Mouse (Mus musculus): ENCODE data around the gene Ust.

Gene Ust

DNA sequence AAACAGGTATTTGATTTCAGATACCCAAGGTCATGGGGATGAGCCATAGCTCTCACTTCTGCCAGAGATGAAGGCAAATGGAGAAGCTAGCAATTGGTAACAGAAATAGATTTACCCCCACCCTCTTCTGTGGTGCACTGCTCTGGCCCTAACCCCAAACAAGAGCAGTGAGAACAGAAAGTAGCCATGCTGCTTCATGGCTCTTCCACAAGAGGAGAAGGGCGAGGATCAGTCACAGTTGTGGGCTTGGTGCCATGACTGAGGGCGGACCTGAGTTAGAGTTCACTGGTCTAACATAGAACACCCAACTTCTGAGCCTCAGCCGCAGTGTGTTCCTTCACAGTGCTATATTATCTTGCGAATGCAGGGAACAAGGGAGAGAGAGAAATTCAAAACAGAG is 13.8 kb downstream of the Ust start:
- no peak for DNase-seq (ENCODE audit: low read depth, low spot score)

DNA sequence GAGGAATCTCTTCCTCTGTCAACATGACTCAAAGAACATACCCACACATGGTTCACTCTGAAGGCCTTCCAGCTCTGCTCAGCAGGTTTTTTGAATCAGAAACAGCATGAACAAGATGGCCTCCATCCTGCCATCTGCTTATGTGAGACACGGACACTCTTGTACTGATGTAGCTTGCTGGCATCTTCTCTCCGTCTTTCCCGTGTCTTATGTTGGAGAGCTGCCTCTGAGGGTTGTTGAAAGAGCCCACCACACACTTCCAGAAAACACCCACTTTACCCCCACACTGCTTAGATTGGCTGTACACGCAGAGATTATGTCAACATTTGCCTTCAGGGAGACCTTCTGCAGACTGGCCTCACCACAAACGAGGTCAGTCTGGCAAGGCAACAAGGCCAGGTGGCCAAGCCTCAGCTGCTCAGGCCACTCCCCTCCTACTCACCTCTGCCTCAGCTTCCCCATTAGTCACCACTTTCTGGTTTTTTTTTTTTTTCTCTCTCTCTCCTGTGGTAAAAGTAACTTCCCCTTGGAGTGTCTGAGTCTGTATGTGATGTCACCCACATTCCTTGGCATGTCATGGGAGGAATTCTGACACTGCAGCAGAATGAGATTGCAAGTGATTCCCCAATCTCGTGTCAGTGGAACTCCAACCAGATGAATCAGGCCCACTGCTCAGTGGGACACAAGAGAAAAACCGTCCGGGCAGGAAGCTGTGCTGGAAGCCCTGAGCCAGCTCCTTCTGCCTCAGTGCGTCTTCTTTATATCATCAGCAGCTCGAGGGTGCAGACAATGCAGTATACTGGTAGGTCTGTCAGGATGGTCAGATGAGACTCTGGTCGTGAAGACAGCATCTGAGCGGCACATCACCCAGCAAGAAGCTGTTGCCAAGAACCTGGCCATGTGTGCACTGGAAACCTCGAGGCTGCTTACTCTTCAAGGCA is 19.4 kb downstream of the Ust start:
- DNase-seq (ENCODE audit: low read depth, low spot score) = no peak

DNA sequence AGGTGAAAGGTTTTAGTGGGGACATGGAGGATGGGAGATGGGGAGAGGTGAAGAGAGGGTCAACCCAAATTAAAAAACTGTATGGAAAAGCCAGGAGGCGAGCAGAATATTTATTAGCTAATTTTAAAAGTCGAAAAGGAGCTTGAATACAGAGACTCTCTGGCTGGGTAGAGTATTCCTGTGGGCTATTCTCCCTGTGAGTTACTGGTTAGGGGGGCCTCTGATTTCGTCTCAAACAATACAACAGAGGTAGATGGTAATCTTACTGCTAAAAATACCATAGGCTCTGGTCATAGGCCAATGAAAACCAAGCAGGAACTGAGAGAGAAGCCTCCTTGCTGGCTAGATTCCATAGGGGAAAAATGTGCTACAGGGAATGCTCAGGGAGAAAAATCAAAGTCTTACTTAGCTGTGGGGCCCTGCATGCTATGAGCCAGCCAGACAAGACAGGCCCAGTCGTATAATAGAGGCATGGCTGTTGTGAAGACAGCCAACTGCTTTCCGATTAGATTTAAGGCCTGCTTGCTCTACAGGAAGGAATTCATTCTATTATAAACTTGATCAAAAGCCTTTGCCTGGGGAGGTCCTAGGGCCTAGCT is 23.0 kb downstream of the Ust start:
- no peak for DNase-seq (ENCODE audit: low read depth, low spot score)

DNA sequence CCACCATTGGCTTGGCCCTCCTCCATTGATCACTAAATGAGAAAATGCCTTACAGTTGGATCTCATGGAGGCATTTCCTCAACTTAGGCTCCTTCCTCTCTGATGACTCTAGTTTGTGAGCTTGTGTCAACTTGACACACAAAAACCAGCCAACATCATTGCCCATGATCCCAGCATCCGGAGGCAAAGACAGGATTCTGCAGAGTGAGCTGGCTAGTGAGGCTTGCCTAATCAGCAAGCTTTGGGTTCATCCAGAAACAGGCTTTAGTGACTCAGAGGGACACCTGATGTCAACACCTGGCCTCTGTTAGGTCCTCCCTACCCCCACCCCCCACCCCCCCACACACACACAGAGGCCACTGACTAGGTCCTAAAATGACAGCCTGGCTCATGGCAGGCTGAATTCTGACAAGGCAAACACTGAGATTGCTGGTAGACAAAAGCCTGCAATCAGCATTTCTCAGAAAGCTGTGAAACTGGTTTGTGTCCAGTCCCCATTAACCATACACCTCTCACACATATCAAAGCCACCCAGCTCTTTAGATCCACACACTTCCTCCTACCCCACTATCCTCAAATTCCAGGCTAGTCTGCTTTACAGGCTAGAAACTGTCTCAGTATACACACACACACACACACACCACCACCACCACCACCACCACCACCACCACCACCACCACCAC is 26.6 kb downstream of the Ust start:
- DNase-seq (ENCODE audit: low read depth, low spot score) = no peak

GRCm38 (mm10) chr10:8487388-8487787 is 31.2 kb downstream of the Ust start:
- no peak for DNase-seq (ENCODE audit: low read depth, low spot score)

DNA sequence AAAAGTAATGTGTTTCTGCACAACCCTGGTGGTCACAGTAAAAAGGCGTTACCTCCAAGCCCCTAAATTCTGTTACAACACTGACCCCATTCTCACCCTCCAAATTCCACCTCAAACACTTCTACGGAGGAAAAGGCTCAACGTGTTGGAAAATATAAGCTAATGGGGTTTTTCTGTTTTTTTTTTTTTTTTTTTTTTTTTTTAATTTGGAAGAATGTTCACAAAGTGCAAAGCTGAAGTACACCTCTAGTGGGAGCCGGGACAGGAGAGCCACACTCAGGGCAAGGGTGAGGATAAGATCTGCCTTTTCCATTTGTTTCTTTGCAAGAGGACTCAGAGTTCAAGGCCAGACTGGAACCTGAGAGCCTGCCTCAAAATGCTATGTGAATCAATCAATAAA is 34.1 kb downstream of the Ust start:
- no peak for DNase-seq (ENCODE audit: low read depth, low spot score)

DNA sequence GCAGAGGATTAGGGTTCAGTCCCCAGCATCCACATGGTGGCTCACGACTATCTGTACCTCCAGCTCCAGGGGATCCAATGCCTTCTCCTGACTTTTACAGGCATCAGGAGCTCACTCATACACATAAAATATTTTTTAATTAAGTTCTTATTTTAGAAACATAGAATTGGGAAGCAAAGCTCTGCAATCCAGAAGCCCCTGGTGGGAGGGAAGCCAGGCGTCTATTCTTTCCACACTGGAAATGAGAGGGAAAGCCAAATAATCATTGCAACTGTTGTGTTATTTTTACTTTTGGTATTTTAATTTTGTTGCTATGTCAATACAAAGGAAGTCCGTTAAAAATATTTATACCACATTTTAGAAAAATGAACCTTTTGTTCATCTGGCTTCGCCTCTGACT is 35.8 kb downstream of the Ust start:
- DNase-seq (ENCODE audit: low read depth, low spot score) = no peak

- no peak for DNase-seq (ENCODE audit: low read depth, low spot score)
Observed at GRCm38 (mm10) chr10:8479779-8480178, 38.8 kb downstream of the Ust start.

- DNase-seq (ENCODE audit: low read depth, low spot score) = no peak
Observed at GRCm38 (mm10) chr10:8477936-8478335, 40.7 kb downstream of the Ust start.

- DNase-seq (ENCODE audit: low read depth, low spot score) = no peak
Observed at GRCm38 (mm10) chr10:8471995-8472394, 46.6 kb downstream of the Ust start.

DNA sequence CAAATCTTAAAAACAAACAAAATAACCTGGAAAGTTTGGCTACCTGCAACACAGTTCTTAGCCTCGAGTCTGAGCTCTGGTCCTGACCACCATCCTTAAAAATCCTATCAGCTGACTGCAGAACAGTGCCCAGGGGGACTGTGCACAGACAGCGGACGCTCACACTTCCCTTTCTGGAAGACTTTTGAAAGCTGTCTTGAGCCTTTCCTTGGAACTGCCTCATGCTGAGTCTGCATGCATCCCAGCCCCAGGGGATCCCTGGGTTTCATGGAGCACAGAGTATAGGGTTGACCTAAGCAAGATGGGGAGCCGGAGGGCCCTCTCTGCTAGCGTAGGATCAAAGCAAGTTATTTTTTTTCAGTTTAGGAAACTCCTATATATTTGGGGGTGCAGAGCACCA is 47.6 kb downstream of the Ust start:
- no peak for DNase-seq (ENCODE audit: low read depth, low spot score)

- no peak for DNase-seq (ENCODE audit: low read depth, low spot score)
Observed at GRCm38 (mm10) chr10:8469516-8469915, 49.1 kb downstream of the Ust start.

DNA sequence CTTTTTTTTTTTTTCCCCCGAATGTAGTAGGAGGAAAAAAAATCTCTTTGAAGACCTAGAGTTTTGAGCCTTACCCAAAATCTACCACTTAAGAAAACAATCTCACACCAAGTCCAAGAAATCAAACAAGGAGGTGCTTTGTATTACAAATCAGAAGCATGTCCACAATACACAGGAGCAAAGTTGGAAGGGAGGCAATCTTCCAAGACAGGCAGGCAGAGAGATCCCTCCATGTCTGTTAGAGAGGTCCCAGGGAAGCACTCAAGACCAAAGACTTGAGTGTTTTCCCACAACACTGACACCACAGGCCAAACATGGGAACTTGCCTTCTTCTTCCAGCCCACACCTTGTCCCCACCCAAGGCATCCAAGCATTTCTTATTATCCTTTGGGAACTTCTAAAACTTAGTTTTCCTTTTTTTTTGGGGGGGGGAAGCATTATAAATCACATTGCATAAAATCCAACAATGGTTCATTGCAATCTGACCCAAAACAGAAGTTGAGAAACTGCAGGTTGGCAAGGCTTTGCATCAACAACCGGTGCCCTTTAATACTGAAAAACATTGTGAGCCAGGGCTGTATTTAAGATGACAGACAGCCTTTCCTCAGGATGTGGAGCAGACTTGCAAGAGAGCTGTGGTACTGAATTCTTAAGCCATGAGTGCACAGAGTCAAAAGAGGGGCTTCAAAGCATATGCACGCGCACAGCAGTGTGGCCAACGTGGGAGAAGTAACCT is 49.8 kb downstream of the Ust start:
- DNase-seq (ENCODE audit: low read depth, low spot score) = no peak

DNA sequence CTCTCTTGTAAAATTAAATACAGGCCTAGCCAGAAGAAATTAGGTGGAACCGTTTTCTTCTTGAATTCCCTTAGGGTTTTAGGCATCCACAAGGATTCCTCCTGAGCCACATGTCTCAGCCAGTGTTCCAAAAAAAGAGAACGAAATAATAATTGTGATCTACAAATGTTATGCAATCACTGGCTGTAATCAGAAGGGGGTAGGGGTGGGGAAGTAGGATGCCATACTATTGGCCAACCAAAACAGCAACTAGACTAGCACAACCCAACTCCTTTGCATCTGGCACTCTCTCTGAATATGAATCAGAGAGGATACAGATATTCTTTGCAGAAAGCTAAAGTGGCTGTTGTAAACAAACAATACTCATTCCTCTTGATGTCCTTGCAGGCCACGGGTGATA is 52.7 kb downstream of the Ust start:
- no peak for DNase-seq (ENCODE audit: low read depth, low spot score)

DNA sequence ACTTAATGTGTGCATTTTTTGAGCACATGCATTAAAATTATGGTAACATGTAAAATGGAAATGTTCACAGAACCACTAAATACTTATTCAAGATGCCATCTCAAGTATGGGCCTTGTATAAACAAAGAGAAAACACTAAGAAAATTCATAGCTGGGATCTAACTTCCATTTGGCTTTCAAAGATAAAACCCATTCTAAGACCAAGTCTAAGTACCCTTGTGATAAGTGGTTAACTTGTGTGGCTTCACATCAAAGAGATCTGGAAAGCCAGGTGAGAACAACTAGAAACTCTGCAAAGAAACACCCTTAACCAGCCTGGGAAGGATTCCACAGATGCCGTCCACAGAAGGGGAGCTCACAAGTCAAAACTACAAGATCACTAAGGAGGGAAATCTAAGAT is 53.4 kb downstream of the Ust start:
- DNase-seq (ENCODE audit: low read depth, low spot score) = no peak

GRCm38 (mm10) chr10:8461372-8461771 is 57.3 kb downstream of the Ust start:
- no peak for DNase-seq (ENCODE audit: low read depth, low spot score)

DNA sequence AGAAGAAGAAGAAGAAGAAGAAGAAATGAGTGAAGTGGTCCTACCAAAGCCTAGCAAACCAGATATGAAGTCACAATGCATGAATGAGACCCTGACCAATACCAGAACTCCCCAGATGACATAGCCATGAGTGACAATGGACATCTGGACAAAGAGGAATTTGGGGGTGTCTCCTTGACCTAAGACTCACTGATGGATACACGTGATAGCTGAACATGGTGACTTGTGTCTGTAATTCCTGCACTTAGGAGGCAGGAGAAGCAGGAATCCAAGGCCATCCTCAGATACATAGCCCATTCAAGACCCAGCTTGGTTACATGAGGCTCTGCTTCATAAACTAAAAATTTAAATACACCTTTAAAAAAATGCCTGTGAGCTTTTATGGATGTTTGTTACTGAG is 63.9 kb downstream of the Ust start:
- DNase-seq (ENCODE audit: low read depth, low spot score) = no peak

- no peak for DNase-seq (ENCODE audit: low read depth, low spot score)
Observed at GRCm38 (mm10) chr10:8447681-8448080, 70.9 kb downstream of the Ust start.

- no peak for DNase-seq (ENCODE audit: low read depth, low spot score)
Observed at GRCm38 (mm10) chr10:8446972-8447371, 71.7 kb downstream of the Ust start.

GRCm38 (mm10) chr10:8444052-8444451 is 74.6 kb downstream of the Ust start:
- no peak for DNase-seq (ENCODE audit: low read depth, low spot score)

DNA sequence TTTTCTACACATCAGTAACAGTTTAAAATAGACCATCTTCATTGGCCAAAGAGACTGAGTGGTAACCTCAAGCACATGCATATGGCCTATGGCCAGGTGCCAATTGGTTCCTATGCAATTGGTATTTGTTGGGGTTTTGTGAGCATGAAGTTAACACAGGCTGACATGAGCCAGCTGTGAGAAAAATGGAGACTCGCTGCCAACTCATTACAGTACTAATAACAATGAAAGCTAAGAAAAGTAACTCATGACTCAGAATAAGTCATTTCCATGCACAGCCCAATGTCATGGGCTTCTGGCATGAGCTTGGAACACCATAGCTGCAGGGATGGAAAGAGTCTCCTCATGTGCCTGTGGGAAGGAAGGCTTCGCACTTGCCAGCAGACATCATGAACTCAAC is 86.8 kb downstream of the Ust start:
- DNase-seq (ENCODE audit: low read depth, low spot score) = no peak
